Mouse (Mus musculus): ENCODE results near the gene Ypel4. TPM values are rescaled to one million over a fixed set of nuclear protein-coding genes. Genes with fewer than 3 reads are reported as not detected.

Ypel4 gene
- polyA plus RNA-seq, 1 experiment from 2014 or later: 20.9 TPM

GRCm38 (mm10) chr2:84761840-84762239 lies 28.0 kb downstream of the Ypel4 start:
- no peaks in the 10 kb centered on the region for H3K9me3 ChIP-seq (ENCODE audit: low read length)
- TF ChIP-seq CTCF (IDR thresholded peaks at IDR 0.05; ENCODE audit: low read depth) (no peak), EP300 (IDR thresholded peaks at IDR 0.05; ENCODE audit: low read depth) (0 out of 2 replicates have a peak, but pooled peaks have one; percentile 14)
- H3K4me2 ChIP-seq (ENCODE audit: low read depth, low read length): no peak overlapping the region
- 46% methylated on average over 1 of the region's 1 CpGs for WGBS (ENCODE audit: insufficient replicate concordance)
- no peak overlapping the region for H3K9ac ChIP-seq (replicated peaks)
- no peaks in the 10 kb centered on the region for H3K27me3 ChIP-seq (ENCODE audit: insufficient read depth, low read length)
- DNase-seq (no peak), ATAC-seq (peak; percentile 77)
- H3K4me3 ChIP-seq (ENCODE audit: low read depth, low read length): no peak overlapping the region
- H3K36me3 ChIP-seq (replicated peaks; ENCODE audit: insufficient read depth, low read length): peaks cover 7% of the 10 kb centered on the region
- H3K4me1 ChIP-seq (ENCODE audit: insufficient read depth): peaks cover 3% of the 10 kb centered on the region; the same call in 1 of the 2 replicates
- H3K27ac ChIP-seq (ENCODE audit: low read depth): peak overlapping the region; percentile 64

GRCm38 (mm10) chr2:84762295-84762694 lies 28.4 kb downstream of the Ypel4 start:
- WGBS (ENCODE audit: insufficient replicate concordance): 61% methylated on average over 4 of the region's 4 CpGs
- ATAC-seq: 0 out of 2 replicates have a peak, but pooled peaks have one; percentile 4
- TF ChIP-seq EP300 (IDR thresholded peaks at IDR 0.05; ENCODE audit: low read depth) (no peak), CTCF (IDR thresholded peaks at IDR 0.05; ENCODE audit: low read depth) (no peak)

GRCm38 (mm10) chr2:84762818-84763217 lies 29.0 kb downstream of the Ypel4 start:
- Histone ChIP-seq H3K9ac (replicated peaks) (no peak overlapping the region), H3K27me3 (ENCODE audit: insufficient read depth, low read length) (no peaks in the 10 kb centered on the region), H3K9me3 (ENCODE audit: low read length) (no peaks in the 10 kb centered on the region), H3K36me3 (replicated peaks; ENCODE audit: insufficient read depth, low read length) (peaks cover 7% of the 10 kb centered on the region), H3K4me2 (ENCODE audit: low read depth, low read length) (no peak overlapping the region), H3K4me3 (ENCODE audit: low read depth, low read length) (no peak overlapping the region), H3K4me1 (ENCODE audit: insufficient read depth) (peaks cover 3% of the 10 kb centered on the region; the same call in 1 of the 2 replicates), H3K27ac (ENCODE audit: low read depth) (0 out of 2 replicates have a peak overlapping the region, but pooled peaks have one; percentile 12)
- ATAC-seq (no peak), DNase-seq (no peak)
- 36% methylated on average over 1 of the region's 1 CpGs for WGBS (ENCODE audit: insufficient replicate concordance)
- TF ChIP-seq CTCF (IDR thresholded peaks at IDR 0.05; ENCODE audit: low read depth) (no peak), EP300 (IDR thresholded peaks at IDR 0.05; ENCODE audit: low read depth) (no peak)

More at GRCm38 (mm10) chr2:84762295-84762694, 28.4 kb downstream of the Ypel4 start:
- H3K9me3 ChIP-seq (ENCODE audit: low read length): no peaks in the 10 kb centered on the region
- no peak overlapping the region for H3K4me3 ChIP-seq (ENCODE audit: low read depth, low read length)
- peak overlapping the region; percentile 64 for H3K27ac ChIP-seq (ENCODE audit: low read depth)
- H3K9ac ChIP-seq (replicated peaks): no peak overlapping the region
- peaks cover 7% of the 10 kb centered on the region for H3K36me3 ChIP-seq (replicated peaks; ENCODE audit: insufficient read depth, low read length)
- no peak for DNase-seq
- peaks cover 3% of the 10 kb centered on the region; the same call in 1 of the 2 replicates for H3K4me1 ChIP-seq (ENCODE audit: insufficient read depth)
- no peak overlapping the region for H3K4me2 ChIP-seq (ENCODE audit: low read depth, low read length)
- no peaks in the 10 kb centered on the region for H3K27me3 ChIP-seq (ENCODE audit: insufficient read depth, low read length)

- WGBS (ENCODE audit: insufficient replicate concordance): 57% methylated on average over 6 of the region's 6 CpGs
Measured at GRCm38 (mm10) chr2:84770501-84770900, 36.6 kb downstream of the Ypel4 start.

GRCm38 (mm10) chr2:84772454-84772853 lies 38.6 kb downstream of the Ypel4 start:
- Histone ChIP-seq H3K4me3 (ENCODE audit: low read depth, low read length) (no peak overlapping the region), H3K36me3 (replicated peaks; ENCODE audit: insufficient read depth, low read length) (peaks cover 8% of the 10 kb centered on the region; the same call in 1 of the 2 replicates), H3K27ac (ENCODE audit: low read depth) (no peak overlapping the region), H3K9ac (replicated peaks) (no peak overlapping the region), H3K4me2 (ENCODE audit: low read depth, low read length) (no peak overlapping the region), H3K4me1 (ENCODE audit: insufficient read depth) (peaks cover 12% of the 10 kb centered on the region), H3K9me3 (ENCODE audit: low read length) (no peaks in the 10 kb centered on the region), H3K27me3 (ENCODE audit: insufficient read depth, low read length) (peaks cover 2% of the 10 kb centered on the region; the same call in 1 of the 2 replicates)
- DNase-seq (no peak), ATAC-seq (no peak)
- TF ChIP-seq CTCF (IDR thresholded peaks at IDR 0.05; ENCODE audit: low read depth) (no peak), EP300 (IDR thresholded peaks at IDR 0.05; ENCODE audit: low read depth) (no peak)
- WGBS (ENCODE audit: insufficient replicate concordance): 72% methylated on average over 4 of the region's 4 CpGs

More at GRCm38 (mm10) chr2:84770501-84770900, 36.6 kb downstream of the Ypel4 start:
- Histone ChIP-seq H3K4me1 (ENCODE audit: insufficient read depth) (peaks cover 9% of the 10 kb centered on the region), H3K9ac (replicated peaks) (no peak overlapping the region), H3K4me3 (ENCODE audit: low read depth, low read length) (no peak overlapping the region), H3K4me2 (ENCODE audit: low read depth, low read length) (no peak overlapping the region), H3K27ac (ENCODE audit: low read depth) (no peak overlapping the region), H3K27me3 (ENCODE audit: insufficient read depth, low read length) (peaks cover 2% of the 10 kb centered on the region; the same call in 1 of the 2 replicates), H3K36me3 (replicated peaks; ENCODE audit: insufficient read depth, low read length) (peaks cover 10% of the 10 kb centered on the region), H3K9me3 (ENCODE audit: low read length) (no peaks in the 10 kb centered on the region)
- no peak for TF ChIP-seq EP300 (IDR thresholded peaks at IDR 0.05; ENCODE audit: low read depth)
- TF ChIP-seq CTCF (IDR thresholded peaks at IDR 0.05; ENCODE audit: low read depth): no peak
- DNase-seq: no peak
- no peak for ATAC-seq

- DNase-seq (no peak), ATAC-seq (no peak)
- Histone ChIP-seq H3K36me3 (replicated peaks; ENCODE audit: insufficient read depth, low read length) (peaks cover 8% of the 10 kb centered on the region; the same call in 1 of the 2 replicates), H3K4me3 (ENCODE audit: low read depth, low read length) (no peak overlapping the region), H3K4me2 (ENCODE audit: low read depth, low read length) (peak overlapping the region; percentile 69), H3K27ac (ENCODE audit: low read depth) (no peak overlapping the region), H3K27me3 (ENCODE audit: insufficient read depth, low read length) (peaks cover 2% of the 10 kb centered on the region; the same call in 1 of the 2 replicates), H3K9me3 (ENCODE audit: low read length) (no peaks in the 10 kb centered on the region), H3K4me1 (ENCODE audit: insufficient read depth) (peaks cover 12% of the 10 kb centered on the region), H3K9ac (replicated peaks) (no peak overlapping the region; the same call in 1 of the 2 replicates)
- TF ChIP-seq EP300 (IDR thresholded peaks at IDR 0.05; ENCODE audit: low read depth): no peak
- no peak for TF ChIP-seq CTCF (IDR thresholded peaks at IDR 0.05; ENCODE audit: low read depth)
- 64% methylated on average over 5 of the region's 5 CpGs for WGBS (ENCODE audit: insufficient replicate concordance)
Measured at GRCm38 (mm10) chr2:84773195-84773594, 39.3 kb downstream of the Ypel4 start.
